Mouse (Mus musculus): ENCODE results near the gene Tm9sf1. TPM values are rescaled to one million over a fixed set of nuclear protein-coding genes. Genes with fewer than 3 reads are reported as not detected.

Tm9sf1 gene
- polyA plus RNA-seq (2017; shearing (Covaris generic)), result 83.6 TPM

DNA sequence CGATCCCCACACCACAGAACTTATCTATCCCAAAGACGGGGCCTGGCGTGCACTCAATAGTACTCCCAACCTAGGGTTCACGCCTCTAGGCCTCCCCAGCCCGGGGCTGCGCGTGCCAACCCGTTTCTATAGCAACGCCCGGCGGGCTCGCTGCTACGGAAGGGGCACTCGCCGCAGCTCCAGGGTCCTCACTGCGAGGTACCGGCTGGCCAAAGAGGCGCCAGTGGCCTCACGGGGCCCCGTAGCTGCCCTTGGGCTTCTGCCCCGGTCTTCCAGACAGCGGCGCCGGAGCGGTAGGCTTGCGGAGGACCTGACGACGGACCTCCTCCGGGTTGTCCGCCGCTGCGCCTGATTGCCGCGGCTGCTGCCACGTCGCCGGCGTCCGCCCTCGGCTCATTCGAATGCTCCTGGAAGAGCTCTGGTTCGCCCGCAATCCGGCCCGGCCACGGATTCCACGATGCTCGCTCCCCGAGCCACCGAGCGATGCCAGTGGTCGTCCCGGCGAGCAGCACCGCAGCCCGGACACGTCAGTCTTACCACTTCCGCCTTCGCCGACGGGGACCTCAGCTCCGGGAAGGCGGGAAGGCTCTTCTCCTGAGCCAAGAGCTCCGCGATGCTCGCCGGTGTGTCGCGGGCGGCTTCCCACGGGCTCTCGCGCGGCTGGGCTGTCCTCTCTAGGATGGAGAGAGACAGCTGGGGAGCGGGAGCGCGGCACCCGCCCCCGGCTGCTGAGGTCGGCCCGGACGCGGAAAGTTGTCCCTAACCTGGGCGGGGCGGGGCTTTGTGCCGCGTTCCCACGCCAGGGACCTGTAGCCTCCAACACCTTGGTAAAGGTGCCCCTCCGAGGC is at the start of gene Tm9sf1:
Gene Tm9sf1 (minus strand): TSS at position 747 of the 848 bp plus-strand sequence.

GRCm38 (mm10) chr14:55681160-55682117 is 37.8 kb upstream of the Tm9sf1 start, which contains the start of gene Tinf2:
Tinf2 (minus strand) TSS chr14:55681820.

DNA sequence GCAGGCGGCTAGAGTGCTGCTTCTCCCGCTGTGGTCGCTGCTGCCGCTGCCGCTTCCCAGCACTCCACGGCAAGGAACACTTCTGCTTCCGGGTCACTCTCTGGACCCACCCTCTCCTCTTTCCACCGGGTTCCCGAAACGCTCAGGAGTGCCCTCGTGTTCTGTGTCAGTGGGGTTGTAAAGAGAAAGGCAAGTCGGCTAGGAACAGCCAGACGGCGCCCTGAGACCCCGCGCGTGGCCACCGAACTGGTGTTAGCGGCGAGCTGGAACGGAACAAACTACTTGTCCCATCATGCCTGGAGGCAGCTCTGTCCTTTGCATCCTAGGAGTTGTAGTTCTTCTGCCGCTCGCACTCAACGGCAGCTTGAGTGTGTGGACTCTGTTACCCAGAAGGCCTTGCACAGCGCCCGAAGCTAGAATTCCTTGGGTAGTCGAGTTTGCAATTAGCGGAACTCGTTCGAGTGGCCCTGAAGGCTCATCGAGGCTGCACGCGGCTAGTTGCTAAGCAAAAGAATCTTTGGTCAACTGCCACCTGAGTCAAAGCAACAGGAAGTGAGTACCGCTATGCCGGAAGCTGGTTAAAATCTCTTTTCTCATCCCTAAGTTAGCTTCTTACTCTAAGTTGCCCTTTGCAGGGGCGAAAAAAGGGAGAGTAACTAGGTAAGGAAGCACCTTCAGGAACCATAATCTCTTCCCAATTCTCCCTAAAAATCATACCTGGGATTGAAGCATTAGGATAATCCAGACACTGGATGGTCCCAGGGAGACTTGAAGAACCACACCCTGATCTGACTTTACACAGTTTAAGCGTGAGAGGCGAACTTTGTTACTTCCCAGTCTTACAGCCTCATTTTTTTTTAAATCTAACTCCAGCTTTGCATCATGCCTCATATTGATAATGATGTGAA is 28.5 kb upstream of the Tm9sf1 start, which contains the start of the genes Gmpr2 and Nedd8:
Gene Gmpr2 (plus strand): TSS at position 109 of the 908 bp plus-strand sequence.
Gene Nedd8 (minus strand): TSS at position 292 of the 908 bp plus-strand sequence.

GRCm38 (mm10) chr14:55659960-55660573 is 16.5 kb upstream of the Tm9sf1 start, which contains the start of gene Mdp1:
Mdp1 (minus strand) TSS chr14:55660508.

GRCm38 (mm10) chr14:55649884-55650283 is 6.3 kb upstream of the Tm9sf1 start, which contains the start of gene Tssk4:
Tssk4 (plus strand) TSS chr14:55650184.

DNA sequence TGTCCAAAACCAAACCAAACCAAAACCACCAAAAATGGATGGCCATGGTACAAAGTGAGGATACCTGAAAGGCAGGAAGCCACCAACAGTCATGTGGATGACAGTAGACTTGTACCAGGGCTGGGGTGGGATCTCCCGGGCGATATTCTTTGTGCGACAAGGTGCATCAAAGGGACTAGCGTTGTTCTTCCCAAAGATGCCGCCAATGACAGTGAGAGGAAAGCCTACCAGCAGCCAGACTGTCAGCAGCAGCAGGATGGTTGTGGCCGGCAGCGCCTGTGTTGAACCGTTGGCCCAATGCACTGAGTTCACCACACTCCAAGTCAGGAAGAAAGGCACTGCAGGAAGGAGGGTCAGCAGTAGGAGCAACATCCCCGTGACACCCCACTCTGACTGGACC is 5.8 kb downstream of the Tm9sf1 start, which contains the start of gene Gm49378:
Gene Gm49378 (minus strand): TSS at position 101 of the 400 bp plus-strand sequence.

DNA sequence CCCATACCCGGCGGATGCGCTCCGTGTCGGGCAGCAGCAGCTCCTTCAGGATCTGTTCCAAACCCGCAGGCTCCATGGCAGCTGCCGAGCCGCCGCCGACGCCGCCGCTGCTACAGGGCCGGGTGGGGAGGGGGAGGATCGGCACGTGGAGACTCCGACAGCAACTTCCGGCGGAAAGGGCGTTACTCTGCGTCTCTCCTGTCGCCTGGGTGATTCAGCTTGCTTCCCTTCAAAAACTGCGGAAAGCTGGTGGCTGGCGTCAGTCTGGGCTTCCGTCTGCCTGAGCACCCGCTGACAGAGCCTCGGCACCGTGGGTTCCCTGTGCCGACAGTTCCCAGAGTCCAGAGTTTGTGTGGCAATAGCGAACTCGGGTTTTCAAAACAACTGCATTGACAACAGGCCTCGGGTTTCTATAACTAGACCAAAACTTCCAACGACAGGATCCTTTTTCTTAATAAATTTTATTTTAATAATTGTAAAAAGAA is 8.0 kb downstream of the Tm9sf1 start, which contains the start of gene Ipo4:
Gene Ipo4 (minus strand): TSS at position 435 of the 485 bp plus-strand sequence.

GRCm38 (mm10) chr14:55617822-55618221 is 25.8 kb downstream of the Tm9sf1 start, which contains the start of gene Rec8:
Rec8 (plus strand) TSS chr14:55618037.

GRCm38 (mm10) chr14:55603271-55603632 is 40.4 kb downstream of the Tm9sf1 start, which contains the start of gene Irf9:
Irf9 (plus strand) TSS chr14:55603571.

GRCm38 (mm10) chr14:55591331-55591891 is 52.2 kb downstream of the Tm9sf1 start, which contains the start of gene Rnf31:
Rnf31 (plus strand) TSS chr14:55591708.

GRCm38 (mm10) chr14:55590748-55591330 is 52.8 kb downstream of the Tm9sf1 start, which contains the start of gene Psme2:
Psme2 (minus strand) TSS chr14:55591113.

Other genes starting within 250 kb of the Tm9sf1 start
- 37.4 TPM for gene Dhrs4, start 165.0 kb downstream of the Tm9sf1 start, polyA plus RNA-seq (2017; shearing (Covaris generic))
- 0.60 TPM for gene Carmil3, start 153.2 kb downstream of the Tm9sf1 start, polyA plus RNA-seq (2017; shearing (Covaris generic))
- 0.05 TPM for gene Cpne6, start 133.4 kb downstream of the Tm9sf1 start, polyA plus RNA-seq (2017; shearing (Covaris generic))
- 0.08 TPM for gene Nrl, start 118.8 kb downstream of the Tm9sf1 start, polyA plus RNA-seq (2017; shearing (Covaris generic))
- 30.9 TPM for gene Pck2, start 103.5 kb downstream of the Tm9sf1 start, polyA plus RNA-seq (2017; shearing (Covaris generic))
- 139 TPM for gene Dcaf11, start 83.8 kb downstream of the Tm9sf1 start, polyA plus RNA-seq (2017; shearing (Covaris generic))
- 4.4 TPM for gene A730061H03Rik, start 83.4 kb downstream of the Tm9sf1 start, polyA plus RNA-seq (2017; shearing (Covaris generic))
- gene Fitm1, start 68.2 kb downstream of the Tm9sf1 start, polyA plus RNA-seq (2017; shearing (Covaris generic)), result not detected
- 1,061 TPM for gene Psme1, start 65.7 kb downstream of the Tm9sf1 start, polyA plus RNA-seq (2017; shearing (Covaris generic))
- 41.4 TPM for gene Emc9, start 58.5 kb downstream of the Tm9sf1 start, polyA plus RNA-seq (2017; shearing (Covaris generic))
- 694 TPM for gene Psme2, start 52.7 kb downstream of the Tm9sf1 start, polyA plus RNA-seq (2017; shearing (Covaris generic))
- 64.2 TPM for gene Rnf31, start 52.1 kb downstream of the Tm9sf1 start, polyA plus RNA-seq (2017; shearing (Covaris generic))
- gene Irf9, start 40.2 kb downstream of the Tm9sf1 start, polyA plus RNA-seq (2017; shearing (Covaris generic)), result 196 TPM
- 9.6 TPM for gene Rec8, start 25.8 kb downstream of the Tm9sf1 start, polyA plus RNA-seq (2017; shearing (Covaris generic))
- gene Ipo4, start 7.8 kb downstream of the Tm9sf1 start, polyA plus RNA-seq (2017; shearing (Covaris generic)), result 70.3 TPM
- 1.3 TPM for gene Gm49378, start 5.9 kb downstream of the Tm9sf1 start, polyA plus RNA-seq (2017; shearing (Covaris generic))
- gene Tssk4, start 6.4 kb upstream of the Tm9sf1 start, polyA plus RNA-seq (2017; shearing (Covaris generic)), result 2.1 TPM
- gene Mdp1, start 16.7 kb upstream of the Tm9sf1 start, polyA plus RNA-seq (2017; shearing (Covaris generic)), result 111 TPM
- gene Gmpr2, start 28.1 kb upstream of the Tm9sf1 start, polyA plus RNA-seq (2017; shearing (Covaris generic)), result 50.7 TPM
- gene Nedd8, start 28.3 kb upstream of the Tm9sf1 start, polyA plus RNA-seq (2017; shearing (Covaris generic)), result 388 TPM
- 69.1 TPM for gene Tinf2, start 38.0 kb upstream of the Tm9sf1 start, polyA plus RNA-seq (2017; shearing (Covaris generic))
- gene Tgm1, start 70.1 kb upstream of the Tm9sf1 start, polyA plus RNA-seq (2017; shearing (Covaris generic)), result 0.47 TPM
- gene Rabggta, start 78.5 kb upstream of the Tm9sf1 start, polyA plus RNA-seq (2017; shearing (Covaris generic)), result 75.9 TPM
- gene Dhrs1, start 101.9 kb upstream of the Tm9sf1 start, polyA plus RNA-seq (2017; shearing (Covaris generic)), result 36.0 TPM
- gene Nop9, start 101.9 kb upstream of the Tm9sf1 start, polyA plus RNA-seq (2017; shearing (Covaris generic)), result 51.0 TPM
- not detected for gene Cideb, start 114.7 kb upstream of the Tm9sf1 start, polyA plus RNA-seq (2017; shearing (Covaris generic))
- gene Ltb4r2, start 117.6 kb upstream of the Tm9sf1 start, polyA plus RNA-seq (2017; shearing (Covaris generic)), result 0.07 TPM
- 1.9 TPM for gene Ltb4r1, start 122.2 kb upstream of the Tm9sf1 start, polyA plus RNA-seq (2017; shearing (Covaris generic))
- 0.32 TPM for gene Adcy4, start 140.3 kb upstream of the Tm9sf1 start, polyA plus RNA-seq (2017; shearing (Covaris generic))
- 67.6 TPM for gene Ripk3, start 145.1 kb upstream of the Tm9sf1 start, polyA plus RNA-seq (2017; shearing (Covaris generic))
- not detected for gene Nfatc4, start 179.3 kb upstream of the Tm9sf1 start, polyA plus RNA-seq (2017; shearing (Covaris generic))
- gene Nynrin, start 210.2 kb upstream of the Tm9sf1 start, polyA plus RNA-seq (2017; shearing (Covaris generic)), result 1.2 TPM
- 0.20 TPM for gene Cbln3, start 240.6 kb upstream of the Tm9sf1 start, polyA plus RNA-seq (2017; shearing (Covaris generic))
- gene Khnyn, start 241.1 kb upstream of the Tm9sf1 start, polyA plus RNA-seq (2017; shearing (Covaris generic)), result 63.7 TPM

Measured in CD4-positive, CD25-positive, alpha-beta regulatory T cell (primary cell).